ENCODE assay signal across 26 mouse cellular contexts in genomic region chr3:7079073-7079472, GRCm38 (mm10).
"Had no signal": no experiment of that assay in that cellular context is flagged by ENCODE, and none has a peak within 500 bp of the region (broad histone marks: within the 10 kb centered on the region; RNA-seq: fewer than 3 reads in every experiment).

No protein-coding gene starts in this region.

- H3K4me1 ChIP-seq: heart, embryonic 10.5 days; heart, embryonic 12.5 days; hindbrain, embryonic 10.5 days; hindbrain, embryonic 12.5 days; intestine, embryonic 15.5 days; limb, embryonic 10.5 days; limb, embryonic 12.5 days; liver, embryonic 13.5 days had no signal

- H3K9ac ChIP-seq: heart, embryonic 12.5 days; hindbrain, embryonic 12.5 days; hindbrain, embryonic 14.5 days; intestine, embryonic 15.5 days; limb, embryonic 12.5 days; liver, embryonic 13.5 days had no signal

- H3K27ac ChIP-seq: gastrocnemius, adult 2 months; heart, embryonic 10.5 days; hindbrain, embryonic 10.5 days; hindbrain, embryonic 12.5 days; hindbrain, embryonic 14.5 days; intestine, embryonic 15.5 days; left cerebral cortex, adult 2 months; limb, embryonic 10.5 days; limb, embryonic 12.5 days; liver, embryonic 13.5 days had no signal

- ATAC-seq: hindbrain, embryonic 16.5 days; inflammation-experienced regulatory T-cells, adult 6 months; intestine, embryonic 15.5 days; intestine, postnatal 0 days had no signal

- H3K9me3 ChIP-seq: heart, embryonic 10.5 days; heart, embryonic 12.5 days; hindbrain, embryonic 10.5 days; intestine, embryonic 15.5 days; limb, embryonic 10.5 days; limb, embryonic 12.5 days had no signal

- H3K4me3 ChIP-seq: gastrocnemius, adult 2 months; heart, embryonic 10.5 days; heart, embryonic 12.5 days; hindbrain, embryonic 10.5 days; hindbrain, embryonic 12.5 days; intestine, embryonic 15.5 days; left cerebral cortex, adult 2 months; limb, embryonic 10.5 days; limb, embryonic 12.5 days; liver, embryonic 13.5 days had no signal

- H3K36me3 ChIP-seq: heart, embryonic 10.5 days; heart, embryonic 12.5 days; hindbrain, embryonic 10.5 days; hindbrain, embryonic 12.5 days; intestine, embryonic 15.5 days; limb, embryonic 10.5 days; limb, embryonic 12.5 days; liver, embryonic 13.5 days had no signal

- H3K27me3 ChIP-seq: heart, embryonic 12.5 days; hindbrain, embryonic 12.5 days; intestine, embryonic 15.5 days; limb, embryonic 12.5 days; liver, embryonic 13.5 days had no signal

- H3K4me2 ChIP-seq: heart, embryonic 12.5 days; hindbrain, embryonic 12.5 days; hindbrain, embryonic 14.5 days; intestine, embryonic 15.5 days; limb, embryonic 12.5 days; liver, embryonic 11.5 days; liver, embryonic 13.5 days had no signal

- DNase-seq: gastrocnemius, adult 2 months; gastrocnemius, postnatal 10 days; gastrocnemius, postnatal 25 days; heart, adult 18-20 months; heart, postnatal 10 days; heart, postnatal 4 days; kidney, adult 18-20 months; kidney, adult 8-10 months; kidney, postnatal 10 days; kidney, postnatal 25 days; kidney, postnatal 4 days; liver; liver, embryonic 13.5 days had no signal
